Mouse (Mus musculus): ENCODE results near the gene Mia.

Mia gene

DNA sequence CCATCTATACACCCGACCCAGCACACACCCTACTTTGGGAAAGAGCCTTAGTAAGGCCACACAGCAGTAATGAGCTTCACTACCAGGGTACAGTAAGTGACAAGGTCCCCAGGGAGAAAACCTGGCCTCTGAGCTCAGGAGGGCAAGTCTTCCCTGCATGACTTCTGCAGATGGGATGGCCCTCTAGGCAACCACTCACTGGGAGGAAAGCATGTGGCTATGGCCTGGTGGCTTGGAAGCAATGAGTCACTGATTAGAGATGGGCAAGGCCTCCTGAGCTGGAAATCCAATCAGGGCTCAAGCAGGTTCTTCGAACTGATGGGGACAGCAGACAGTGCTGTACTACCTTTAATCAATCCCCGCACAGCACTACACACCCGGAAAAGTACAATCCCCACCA lies 19.2 kb downstream of the Mia start:
- DNase-seq (ENCODE audit: low read depth, low spot score), result no peak

GRCm38 (mm10) chr7:27160921-27161320 lies 20.0 kb downstream of the Mia start:
- DNase-seq (ENCODE audit: low read depth, low spot score), result no peak

GRCm38 (mm10) chr7:27159882-27160281 lies 21.1 kb downstream of the Mia start:
- DNase-seq (ENCODE audit: low read depth, low spot score), result peak; percentile 80

GRCm38 (mm10) chr7:27159256-27159655 lies 21.7 kb downstream of the Mia start:
- DNase-seq (ENCODE audit: low read depth, low spot score), result no peak

DNA sequence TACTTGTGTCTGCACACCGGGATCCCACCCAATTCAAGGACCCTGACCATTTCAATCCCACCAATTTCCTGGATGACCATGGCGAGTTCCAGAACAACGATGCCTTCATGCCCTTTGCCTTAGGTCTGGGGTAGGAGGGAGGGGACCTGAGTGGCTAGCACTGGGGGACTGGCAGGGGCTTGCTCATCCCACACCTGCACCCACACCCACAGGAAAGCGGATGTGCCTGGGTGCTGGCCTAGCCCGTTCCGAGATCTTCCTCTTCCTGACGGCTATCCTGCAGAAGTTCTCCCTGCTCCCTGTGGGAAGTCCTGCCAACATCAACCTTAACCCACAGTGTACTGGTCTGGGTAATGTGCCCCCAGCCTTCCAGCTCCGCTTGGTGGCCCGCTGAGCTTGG lies 22.8 kb downstream of the Mia start:
- no peak for DNase-seq (ENCODE audit: low read depth, low spot score)

- DNase-seq (ENCODE audit: low read depth, low spot score), result no peak
Observed at GRCm38 (mm10) chr7:27156005-27156404, 25.0 kb downstream of the Mia start.

GRCm38 (mm10) chr7:27153205-27153764 lies 27.7 kb downstream of the Mia start, which contains the start of gene Cyp2t4:
Gene Cyp2t4, plus strand, starts transcription at chr7:27153714.
- no peak for DNase-seq (ENCODE audit: low read depth, low spot score)

- no peak for DNase-seq (ENCODE audit: low read depth, low spot score)
Observed at GRCm38 (mm10) chr7:27136410-27136996, 44.5 kb downstream of the Mia start.

- no peak for DNase-seq (ENCODE audit: low read depth, low spot score)
Observed at GRCm38 (mm10) chr7:27133757-27134156, 47.2 kb downstream of the Mia start.

DNA sequence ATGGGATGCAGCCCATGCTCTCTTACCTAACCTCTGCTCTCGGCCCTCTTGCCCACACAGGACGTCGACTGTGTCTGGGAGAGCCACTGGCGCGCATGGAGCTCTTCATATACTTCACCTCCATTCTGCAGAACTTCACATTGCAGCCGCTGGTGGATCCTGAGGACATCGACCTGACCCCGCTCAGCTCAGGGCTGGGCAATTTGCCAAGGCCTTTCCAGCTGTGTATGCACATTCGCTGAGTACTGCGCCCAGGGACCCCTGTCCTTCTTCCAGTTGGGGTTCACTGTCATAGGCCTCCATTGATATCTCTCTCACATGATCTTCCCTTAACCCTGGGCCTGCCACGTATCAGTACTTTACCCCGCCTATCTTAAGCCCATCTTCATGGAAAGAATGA lies 47.8 kb downstream of the Mia start:
- DNase-seq (ENCODE audit: low read depth, low spot score), result no peak

DNA sequence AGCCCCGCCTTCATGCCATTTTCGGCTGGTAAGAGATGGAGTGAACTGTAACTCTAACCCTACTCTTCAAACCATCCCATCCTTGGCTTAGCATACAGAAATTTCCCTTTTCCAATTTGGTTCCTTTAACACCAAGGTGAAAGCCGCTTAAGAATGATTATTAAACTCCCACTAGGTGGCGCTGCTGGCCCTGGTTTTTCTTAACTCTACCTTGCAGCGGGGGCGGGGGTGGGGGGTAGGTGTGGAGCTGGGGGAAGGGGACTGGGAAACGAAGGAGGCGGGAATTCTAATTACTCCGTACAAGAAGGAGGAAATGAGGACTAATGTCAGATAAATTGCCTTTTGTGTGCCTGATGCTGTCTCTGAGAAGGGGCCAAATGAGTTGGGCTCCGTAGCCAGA lies 48.4 kb downstream of the Mia start:
- DNase-seq (ENCODE audit: low read depth, low spot score), result peak; percentile 64

GRCm38 (mm10) chr7:27131387-27131786 lies 49.6 kb downstream of the Mia start:
- no peak for DNase-seq (ENCODE audit: low read depth, low spot score)

DNA sequence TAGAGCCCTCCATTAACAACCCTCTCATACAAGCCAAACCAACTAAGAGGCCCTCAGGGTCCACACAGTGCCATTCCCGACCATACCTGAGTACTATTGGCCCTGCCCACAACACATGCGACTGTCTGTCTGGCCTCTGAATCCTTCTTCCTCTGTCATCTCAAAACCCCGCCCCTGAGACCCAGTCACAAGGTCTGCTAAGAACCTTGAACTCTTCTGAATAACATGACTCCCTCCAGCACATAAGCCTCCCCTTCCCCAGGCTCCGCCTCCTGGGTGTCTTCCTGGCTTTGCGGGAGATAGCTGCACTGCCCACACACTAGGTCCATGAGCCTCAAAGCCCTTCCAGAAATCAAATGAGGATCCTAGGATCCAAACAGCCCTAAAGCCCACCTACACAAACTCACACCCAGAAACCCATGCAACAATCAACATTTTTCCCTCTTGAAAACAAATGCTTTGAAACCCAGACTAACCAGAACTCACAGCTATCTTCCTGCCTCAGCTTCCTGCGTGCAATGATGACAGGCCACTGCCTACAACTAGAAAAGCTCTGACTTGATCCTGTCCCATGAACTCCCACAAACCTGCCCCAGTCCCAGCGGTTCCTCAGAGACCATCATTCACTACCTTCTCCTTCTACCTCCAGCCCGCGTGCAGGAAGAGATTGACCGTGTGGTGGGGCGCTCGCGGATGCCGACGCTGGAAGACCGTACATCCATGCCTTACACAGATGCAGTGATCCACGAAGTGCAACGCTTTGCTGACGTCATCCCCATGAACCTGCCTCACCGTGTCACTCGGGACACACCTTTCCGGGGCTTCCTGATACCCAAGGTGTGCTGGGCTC lies 50.2 kb downstream of the Mia start:
- no peak for DNase-seq (ENCODE audit: low read depth, low spot score)

DNA sequence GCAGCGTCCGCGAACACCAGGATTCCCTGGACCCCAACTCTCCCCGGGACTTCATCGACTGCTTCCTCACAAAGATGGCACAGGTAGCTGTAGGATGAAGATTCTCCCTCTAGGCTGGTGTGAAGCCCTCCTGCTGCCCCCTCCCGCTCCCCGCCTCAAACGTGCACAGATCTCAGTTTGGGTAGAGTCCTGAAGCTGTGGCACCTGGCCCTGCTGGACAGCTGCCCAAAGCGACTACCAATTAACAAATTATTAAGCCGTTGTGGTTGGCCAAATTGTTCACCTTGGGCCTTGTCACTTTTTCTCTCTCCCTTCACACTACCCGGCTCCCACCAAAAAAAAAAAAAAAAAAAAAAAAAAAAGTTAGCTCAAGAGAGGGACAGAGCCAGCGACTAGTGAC lies 51.1 kb downstream of the Mia start:
- DNase-seq (ENCODE audit: low read depth, low spot score), result no peak
